Mouse (Mus musculus): ENCODE measurements around the gene Hist1h3g. TPM values are rescaled to one million over a fixed set of nuclear protein-coding genes. Genes with fewer than 3 reads are reported as not detected.
A peak's percentile ranks its signal among the peaks of the same experiment; 100 is the strongest.
"Not testable (repeated sequence)": the region's sequence is repeated elsewhere in the genome, so short reads cannot be mapped to it uniquely, and the experiment has no call there.

Hist1h3g gene
- total and polyA plus RNA-seq, 3 experiments = 0.80 to 2.1 (median 0.94) TPM

- Histone ChIP-seq H3K36me3 (ENCODE audit: control insufficient read depth, insufficient read depth, low read length) (peaks cover 6% of the 10 kb centered on the region), H3K79me2 (replicated peaks; ENCODE audit: control insufficient read depth, insufficient read depth, low read length) (no peaks in the 10 kb centered on the region), H3K4me1 (ENCODE audit: control insufficient read depth, insufficient read depth, low read length) (peaks cover 4% of the 10 kb centered on the region), H3K27me3 (ENCODE audit: control insufficient read depth, insufficient read depth, low read length) (no peaks in the 10 kb centered on the region), H3K4me3 (peak overlapping the region; percentile 63), H3K9ac (ENCODE audit: low read depth, low read length) (no peak overlapping the region), H3K27ac (no peak overlapping the region; the same call in 1 of the 2 replicates)
- WGBS = 49% methylated on average over 2 of the region's 2 CpGs
- no peak for TF ChIP-seq CTCF (IDR thresholded peaks at IDR 0.05)
- TF ChIP-seq EP300 (IDR thresholded peaks at IDR 0.05; ENCODE audit: insufficient read depth, low read depth, low read length) = no peak
- no peak for TF ChIP-seq POLR2A (IDR thresholded peaks at IDR 0.05; ENCODE audit: insufficient read depth, low read depth, low read length)
- no peak for DNase-seq
- intact Hi-C loops (cut with DNase I) = no loop called here
These were observed 37.2 kb downstream of the Hist1h3g start for GRCm38 (mm10) chr13:23572218-23573033.

- H3K4me1 ChIP-seq (ENCODE audit: control insufficient read depth, insufficient read depth, low read length); H3K79me2 ChIP-seq (replicated peaks; ENCODE audit: control insufficient read depth, insufficient read depth, low read length); DNase-seq; H3K27ac ChIP-seq; intact Hi-C loops (cut with DNase I); H3K36me3 ChIP-seq (ENCODE audit: control insufficient read depth, insufficient read depth, low read length); H3K9ac ChIP-seq (ENCODE audit: low read depth, low read length); H3K27me3 ChIP-seq (ENCODE audit: control insufficient read depth, insufficient read depth, low read length): not testable (repeated sequence)
- peak overlapping the region; percentile 43 for H3K4me3 ChIP-seq
- WGBS = 31% methylated on average over 20 of the region's 20 CpGs
These were observed 38.0 kb downstream of the Hist1h3g start for GRCm38 (mm10) chr13:23573034-23573897.

GRCm38 (mm10) chr13:23573898-23574524, 38.8 kb downstream of the Hist1h3g start, which contains the start of the genes Hist1h2bf and Hist1h2ad:
Hist1h2bf (minus strand) TSS chr13:23574196.
Hist1h2ad (plus strand) TSS chr13:23574381.
- intact Hi-C loops (cut with DNase I) = not testable (repeated sequence)
- 12% methylated on average over 42 of the region's 42 CpGs for WGBS

GRCm38 (mm10) chr13:23574546-23575170, 39.4 kb downstream of the Hist1h3g start:
- H3K36me3 ChIP-seq (ENCODE audit: control insufficient read depth, insufficient read depth, low read length); H3K4me1 ChIP-seq (ENCODE audit: control insufficient read depth, insufficient read depth, low read length); H3K9ac ChIP-seq (ENCODE audit: low read depth, low read length); H3K27me3 ChIP-seq (ENCODE audit: control insufficient read depth, insufficient read depth, low read length); DNase-seq; intact Hi-C loops (cut with DNase I); H3K79me2 ChIP-seq (replicated peaks; ENCODE audit: control insufficient read depth, insufficient read depth, low read length): not testable (repeated sequence)
- Histone ChIP-seq H3K27ac (peak overlapping the region; percentile 6; the same call in 1 of the 2 replicates), H3K4me3 (peak overlapping the region; percentile 43)
- 9% methylated on average over 11 of the region's 39 CpGs for WGBS

More at GRCm38 (mm10) chr13:23573898-23574524, 38.8 kb downstream of the Hist1h3g start, which contains the start of the genes Hist1h2bf and Hist1h2ad:
- not testable (repeated sequence) for H3K79me2 ChIP-seq (replicated peaks; ENCODE audit: control insufficient read depth, insufficient read depth, low read length); H3K4me1 ChIP-seq (ENCODE audit: control insufficient read depth, insufficient read depth, low read length); H3K36me3 ChIP-seq (ENCODE audit: control insufficient read depth, insufficient read depth, low read length); H3K27me3 ChIP-seq (ENCODE audit: control insufficient read depth, insufficient read depth, low read length)
- DNase-seq = peak; percentile 73 to 89
- Histone ChIP-seq H3K27ac (peak within 1 kb of the TSS; percentile 57), H3K9ac (ENCODE audit: low read depth, low read length) (0 out of 2 replicates have a peak within 1 kb of the TSS, but pooled peaks have one; percentile 13), H3K4me3 (peak within 1 kb of the TSS; percentile 43)

GRCm38 (mm10) chr13:23575271-23575851, 40.1 kb downstream of the Hist1h3g start, which contains the start of gene Hist1h3d:
Hist1h3d (plus strand) TSS chr13:23575763.
- H3K4me3 ChIP-seq = peak within 1 kb of the TSS; percentile 47
- peaks cover 6% of the 10 kb centered on the region for H3K36me3 ChIP-seq (ENCODE audit: control insufficient read depth, insufficient read depth, low read length)
- H3K79me2 ChIP-seq (replicated peaks; ENCODE audit: control insufficient read depth, insufficient read depth, low read length) = no peaks in the 10 kb centered on the region
- H3K9ac ChIP-seq (ENCODE audit: low read depth, low read length) = peak within 1 kb of the TSS; percentile 52; the same call in 1 of the 2 replicates
- WGBS = 9% methylated on average over 18 of the region's 18 CpGs
- no peaks in the 10 kb centered on the region for H3K27me3 ChIP-seq (ENCODE audit: control insufficient read depth, insufficient read depth, low read length)
- intact Hi-C loops (cut with DNase I) = no loop called here
- H3K4me1 ChIP-seq (ENCODE audit: control insufficient read depth, insufficient read depth, low read length) = peaks cover 4% of the 10 kb centered on the region
- DNase-seq = peak in 1 of 2 experiments; percentile 46
- peak; percentile 39; the same call in 1 of the 2 replicates for TF ChIP-seq POLR2A (IDR thresholded peaks at IDR 0.05; ENCODE audit: insufficient read depth, low read depth, low read length)
- TF ChIP-seq EP300 (IDR thresholded peaks at IDR 0.05; ENCODE audit: insufficient read depth, low read depth, low read length) = no peak
- peak within 1 kb of the TSS; percentile 6 for H3K27ac ChIP-seq

GRCm38 (mm10) chr13:23575864-23576313, 40.7 kb downstream of the Hist1h3g start:
- H3K4me1 ChIP-seq (ENCODE audit: control insufficient read depth, insufficient read depth, low read length); H3K36me3 ChIP-seq (ENCODE audit: control insufficient read depth, insufficient read depth, low read length); intact Hi-C loops (cut with DNase I); H3K27me3 ChIP-seq (ENCODE audit: control insufficient read depth, insufficient read depth, low read length); H3K27ac ChIP-seq; DNase-seq; H3K79me2 ChIP-seq (replicated peaks; ENCODE audit: control insufficient read depth, insufficient read depth, low read length): not testable (repeated sequence)
- 13% methylated on average over 15 of the region's 40 CpGs for WGBS
- Histone ChIP-seq H3K9ac (ENCODE audit: low read depth, low read length) (peak overlapping the region; percentile 52; the same call in 1 of the 2 replicates), H3K4me3 (peak overlapping the region; percentile 47)
